Mouse (Mus musculus) skeletal muscle tissue, adult 2 months (tissue): ENCODE results near the gene Fmnl2.

Experiments used
- DNase-seq: peaks from one replicate; pipeline ENCODE4 v3.0.0-alpha.2; 2012; ENCODE audit warnings: low read depth, low spot score

Gene Fmnl2

DNA sequence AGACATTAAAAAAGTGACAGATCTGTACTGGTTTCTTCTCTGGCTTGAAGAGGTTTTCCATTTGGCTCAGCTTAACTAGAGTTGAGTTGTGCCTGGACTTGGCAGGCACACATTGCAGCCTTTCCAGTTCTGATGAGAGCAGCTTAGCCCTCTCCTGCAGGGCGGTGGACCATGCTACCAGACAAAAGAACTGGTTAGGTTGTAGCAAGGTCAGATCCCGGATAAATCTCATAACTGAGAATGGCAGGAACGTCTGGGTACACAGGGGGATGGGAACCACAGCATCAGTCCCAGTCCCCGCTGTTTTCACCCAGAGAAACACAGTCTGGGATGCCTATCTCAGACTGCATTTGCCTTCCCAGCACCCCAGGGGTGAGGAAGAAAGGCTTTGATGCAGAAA, 127.5 kb downstream of the Fmnl2 start:
- peak; percentile 56 for DNase-seq

- no peak for DNase-seq
These were observed 128.7 kb downstream of the Fmnl2 start for GRCm38 (mm10) chr2:52986354-52986753.

GRCm38 (mm10) chr2:52987035-52987434, 129.4 kb downstream of the Fmnl2 start:
- no peak for DNase-seq

GRCm38 (mm10) chr2:52987637-52988295, 130.1 kb downstream of the Fmnl2 start:
- DNase-seq: no peak

GRCm38 (mm10) chr2:52989316-52989715, 131.7 kb downstream of the Fmnl2 start:
- DNase-seq: no peak

DNA sequence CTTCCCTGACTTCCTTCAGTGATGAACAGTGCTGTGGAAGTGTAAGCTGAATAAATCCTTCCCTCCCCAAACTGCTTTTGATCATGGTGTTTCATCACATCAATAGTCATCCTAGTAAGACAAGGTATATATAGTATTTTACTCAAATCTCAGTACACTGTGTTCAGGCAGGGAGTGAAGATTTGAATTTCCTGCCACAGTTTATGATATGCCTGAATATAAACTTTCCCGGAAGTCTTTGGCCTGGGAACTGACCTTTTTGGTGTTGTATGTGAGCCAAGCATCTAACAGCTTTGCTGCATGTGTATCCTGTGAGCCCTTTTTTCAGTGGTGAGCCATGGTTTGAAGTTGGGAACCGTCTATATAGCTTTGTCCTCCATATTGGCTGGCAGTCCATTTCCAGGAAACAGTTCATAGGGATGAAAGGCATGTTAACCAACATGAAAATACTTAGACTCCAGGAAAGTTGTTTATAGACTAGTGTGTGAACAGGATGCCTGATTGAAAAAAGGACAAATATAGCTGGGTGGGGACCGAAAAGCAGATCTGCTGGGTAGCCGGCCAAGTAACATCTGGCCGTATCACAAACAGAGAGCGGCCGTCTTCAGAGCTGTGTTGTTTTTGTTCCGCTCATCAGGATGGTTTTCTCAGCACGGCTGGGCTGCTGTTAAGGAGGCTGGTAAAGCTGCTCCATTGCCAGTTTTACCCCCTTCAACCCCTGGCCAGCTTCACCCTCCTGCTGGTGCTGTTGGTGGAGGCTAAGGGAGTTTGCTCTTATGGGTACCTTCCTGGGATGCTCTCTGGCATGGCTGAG, 133.4 kb downstream of the Fmnl2 start:
- DNase-seq: peak; percentile 59

DNA sequence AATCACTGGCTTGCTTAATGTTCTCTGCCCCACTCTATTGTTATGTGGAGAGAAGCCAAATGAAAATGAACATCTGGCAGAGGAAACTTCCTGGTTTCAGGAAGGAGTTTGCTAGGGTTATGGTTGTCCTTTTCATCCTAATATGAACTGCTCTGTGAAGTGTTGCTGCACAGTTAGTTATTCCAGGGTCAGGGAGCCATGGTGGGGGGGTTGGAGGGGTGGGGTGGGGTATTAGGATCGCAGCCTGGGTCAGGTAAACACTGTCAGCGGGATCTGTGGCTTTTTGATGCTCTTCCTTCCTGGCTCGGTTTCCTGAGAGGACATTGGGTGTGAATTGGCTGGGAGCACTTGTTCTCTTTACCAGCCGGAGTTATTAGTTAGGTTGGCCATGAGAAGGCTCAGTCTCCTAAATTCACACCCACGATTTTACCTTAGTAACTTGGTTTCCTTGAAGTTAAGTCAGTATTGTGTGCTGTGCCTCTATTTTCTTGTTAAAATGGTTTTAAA, 134.1 kb downstream of the Fmnl2 start:
- no peak for DNase-seq

- DNase-seq: no peak
These were observed 135.6 kb downstream of the Fmnl2 start for GRCm38 (mm10) chr2:52993241-52993640.

DNA sequence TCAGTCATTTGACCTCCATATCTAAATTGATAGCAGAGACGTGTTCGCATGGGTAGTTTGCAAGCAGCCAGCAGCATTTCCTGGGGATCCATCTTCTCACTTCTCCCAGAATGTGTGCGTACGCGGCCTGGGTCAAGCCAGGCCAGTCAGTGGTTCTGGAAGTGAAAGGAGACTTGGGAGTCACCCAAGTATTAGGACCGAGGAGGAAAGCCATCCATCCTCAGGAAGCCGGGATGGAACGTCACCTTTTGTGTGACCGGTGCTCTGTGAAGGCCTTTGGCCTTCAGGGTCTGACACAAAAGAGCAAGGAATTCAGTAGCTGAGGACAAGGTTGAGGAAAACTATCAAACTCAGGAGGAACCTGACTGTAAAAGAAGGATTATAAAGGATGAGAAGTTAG, 136.9 kb downstream of the Fmnl2 start:
- no peak for DNase-seq

- DNase-seq: peak; percentile 47
These were observed 140.5 kb downstream of the Fmnl2 start for GRCm38 (mm10) chr2:52997955-52998750.

- DNase-seq: peak; percentile 43
These were observed 141.9 kb downstream of the Fmnl2 start for GRCm38 (mm10) chr2:52999524-52999969.

DNA sequence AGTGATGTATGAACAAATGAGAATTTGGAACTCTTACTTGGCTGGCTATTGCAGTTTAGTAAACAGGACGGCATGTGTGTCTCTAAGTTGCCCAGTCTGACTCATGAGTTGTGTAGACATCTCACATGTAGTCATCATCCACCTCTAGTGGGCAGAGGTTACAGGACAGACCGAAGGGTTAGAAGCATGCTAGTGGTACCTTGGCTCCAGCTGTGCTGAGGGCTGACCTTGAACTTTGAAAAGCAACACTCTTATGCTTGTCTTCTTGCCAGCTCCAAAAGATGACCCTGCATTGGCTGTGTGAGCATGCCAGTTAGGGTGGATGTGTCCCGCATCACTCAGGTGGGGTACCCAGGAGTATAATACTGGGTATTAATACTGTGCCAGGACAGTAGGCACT, 142.8 kb downstream of the Fmnl2 start:
- no peak for DNase-seq

- DNase-seq: no peak
These were observed 148.5 kb downstream of the Fmnl2 start for GRCm38 (mm10) chr2:53006161-53006560.

- no peak for DNase-seq
These were observed 149.5 kb downstream of the Fmnl2 start for GRCm38 (mm10) chr2:53007142-53007541.

- DNase-seq: no peak
These were observed 155.4 kb downstream of the Fmnl2 start for GRCm38 (mm10) chr2:53013051-53013450.

GRCm38 (mm10) chr2:53014451-53014850, 156.8 kb downstream of the Fmnl2 start:
- no peak for DNase-seq

GRCm38 (mm10) chr2:53022982-53023381, 165.3 kb downstream of the Fmnl2 start:
- no peak for DNase-seq

GRCm38 (mm10) chr2:53026056-53026769, 168.6 kb downstream of the Fmnl2 start:
- peak; percentile 58 for DNase-seq

- DNase-seq: no peak
These were observed 171.2 kb downstream of the Fmnl2 start for GRCm38 (mm10) chr2:53028868-53029267.

GRCm38 (mm10) chr2:53029716-53030431, 172.2 kb downstream of the Fmnl2 start:
- peak; percentile 37 for DNase-seq

DNA sequence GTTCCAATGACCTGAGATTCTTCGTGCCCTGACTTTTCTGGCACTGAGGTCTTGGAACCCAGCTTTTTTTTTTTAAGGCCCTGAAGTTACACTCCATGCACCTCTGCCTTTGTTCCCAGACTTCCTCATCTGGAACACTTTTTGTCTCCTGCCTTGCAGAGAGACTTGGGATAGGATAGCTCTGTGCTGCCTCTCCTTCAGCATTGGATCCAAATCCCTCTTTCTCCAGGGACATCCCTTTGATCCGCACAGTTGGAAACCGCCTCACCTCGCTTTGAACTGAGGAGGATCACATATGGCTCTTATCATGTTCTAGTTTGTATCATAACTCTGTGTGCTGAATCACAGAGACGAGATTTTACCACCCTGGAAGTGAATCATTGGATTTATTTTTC, 172.8 kb downstream of the Fmnl2 start:
- DNase-seq: peak; percentile 12
